In the genomic region with DNA sequence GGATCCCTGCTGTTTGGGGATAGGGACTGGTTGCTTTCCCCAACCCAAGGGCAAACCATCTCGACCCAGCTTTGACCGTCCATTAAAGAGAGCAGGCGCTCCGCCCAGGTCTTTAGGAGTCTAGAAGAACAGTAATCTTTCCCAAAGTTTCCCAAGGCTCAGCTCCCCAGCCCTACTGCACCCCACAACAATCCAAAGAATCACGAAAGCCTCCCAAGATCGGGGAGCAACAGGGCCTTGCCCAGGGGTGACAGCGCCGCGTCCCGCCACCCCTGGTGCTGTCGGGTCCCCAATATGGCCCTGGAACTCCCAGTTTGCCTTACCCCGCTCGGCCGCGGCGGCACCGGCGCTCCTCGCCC, we compare ENCODE assay signal across 8 mouse cellular contexts. TPM values are rescaled to one million over a fixed set of nuclear protein-coding genes. Genes with fewer than 3 reads are reported as not detected.
DNase-seq lines count a peak whose midpoint lies in the region; ATAC-seq and TF ChIP-seq lines count a peak whose summit lies in the region.
"Had no signal": no experiment of that assay in that cellular context is flagged by ENCODE, and none has a peak within 500 bp of the region (broad histone marks: within the 10 kb centered on the region; RNA-seq: fewer than 3 reads in every experiment).

No protein-coding gene starts in this region.

- peak overlapping the region; percentile 17; the same call in 1 of the 2 replicates for H3K4me3 ChIP-seq in thymus, adult 2 months (ENCODE audit: control insufficient read depth, insufficient read depth, low read length)
- peak overlapping the region; percentile 29 for H3K4me3 ChIP-seq in liver, postnatal 0 days (ENCODE audit: low read depth, low read length)

- DNase-seq in thymus, adult 2 months: no peak
- no peak for DNase-seq in thymus, postnatal 0 days (ENCODE audit: low spot score)
- peak; percentile 12 for DNase-seq in heart, postnatal 4 days
- DNase-seq in liver, postnatal 0 days: no peak
- DNase-seq in ovary, adult 18-20 months (ENCODE audit: low spot score): no peak
- no peak for DNase-seq in ovary, postnatal 14 days (ENCODE audit: low spot score)
- DNase-seq in gastrocnemius, adult 18-20 months (ENCODE audit: low spot score): no peak

- no peaks in the 10 kb centered on the region for H3K36me3 ChIP-seq in thymus, adult 2 months (ENCODE audit: control insufficient read depth, insufficient read depth, low read length)
- H3K36me3 ChIP-seq in liver, postnatal 0 days (replicated peaks; ENCODE audit: insufficient read depth, low read length): no peaks in the 10 kb centered on the region

- TF ChIP-seq POLR2A in thymus, adult 2 months (IDR thresholded peaks at IDR 0.05; ENCODE audit: control insufficient read depth, extremely low read depth, insufficient read depth, low read length, poor library complexity): no peak

- peaks cover 10% of the 10 kb centered on the region for H3K27me3 ChIP-seq in thymus, adult 2 months (ENCODE audit: control insufficient read depth, insufficient read depth, low read length)
- peaks cover 39% of the 10 kb centered on the region for H3K27me3 ChIP-seq in liver, postnatal 0 days (ENCODE audit: insufficient read depth, low read length)

- peaks cover 2% of the 10 kb centered on the region; the same call in 1 of the 2 replicates for H3K4me1 ChIP-seq in thymus, adult 2 months (replicated peaks; ENCODE audit: control insufficient read depth, insufficient read depth, low read length)
- no peaks in the 10 kb centered on the region for H3K4me1 ChIP-seq in liver, postnatal 0 days (ENCODE audit: insufficient read depth)

- H3K9me3 ChIP-seq in liver, postnatal 0 days (ENCODE audit: low read length): no peaks in the 10 kb centered on the region

- peak overlapping the region; percentile 60 for H3K4me2 ChIP-seq in liver, postnatal 0 days (ENCODE audit: low read depth, low read length)

- no peak overlapping the region for H3K9ac ChIP-seq in liver, postnatal 0 days (replicated peaks)

- ATAC-seq in liver, postnatal 0 days: no peak

- no peak for TF ChIP-seq CTCF in thymus, adult 2 months (IDR thresholded peaks at IDR 0.05; ENCODE audit: borderline replicate concordance, control insufficient read depth, extremely low read depth, insufficient read depth, low read length, poor library complexity)
- no peak for TF ChIP-seq CTCF in liver, postnatal 0 days (IDR thresholded peaks at IDR 0.05; ENCODE audit: low read depth)

- H3K27ac ChIP-seq in thymus, adult 2 months (ENCODE audit: control insufficient read depth, insufficient read depth, low read length): no peak overlapping the region
- no peak overlapping the region for H3K27ac ChIP-seq in liver, postnatal 0 days (ENCODE audit: low read depth)

- no peak for TF ChIP-seq EP300 in liver, postnatal 0 days (IDR thresholded peaks at IDR 0.05; ENCODE audit: low read depth)

- 12% methylated on average over 19 of the region's 19 CpGs for WGBS in thymus, adult 2 months
- WGBS in liver, postnatal 0 days (ENCODE audit: insufficient replicate concordance): 6% methylated on average over 19 of the region's 19 CpGs

RNA-seq across cellular contexts. Expression of gene Gja3, which starts 0.7 kb away (rescaled TPM):
- polyA plus RNA-seq in thymus, adult 2 months (2012; rRNA removed): 0.13 and 1.0 TPM in 2 replicates
- 0.10 and 0.14 TPM in 2 replicates for polyA plus RNA-seq in thymus, postnatal 0 days (2015; fragmentation: Nextera tagmentation; extraction: Ambion mirVana)
- 10 to 100 TPM; 33.4 to 39.4 TPM for total RNA-seq in heart, postnatal 4 days (2021)
- polyA plus RNA-seq in liver, postnatal 0 days (2015; fragmentation: Nextera tagmentation; extraction: Ambion mirVana): 0.07 TPM in 1 of 2 replicates, not detected in the other
- not detected for total RNA-seq in gastrocnemius, adult 18-20 months (2021)
- total RNA-seq: megakaryocyte-erythroid progenitor cell, adult 5-6 weeks had no signal

RNA-seq across cellular contexts. Expression of gene Gjb2, which starts 47.3 kb away (rescaled TPM):
- 4.9 and 6.1 TPM in 2 replicates for polyA plus RNA-seq in thymus, adult 2 months (2012; rRNA removed)
- polyA plus RNA-seq in thymus, postnatal 0 days (2015; fragmentation: Nextera tagmentation; extraction: Ambion mirVana): 3.7 and 4.7 TPM in 2 replicates
- total RNA-seq in heart, postnatal 4 days (2021): under 1 TPM in 1 of 2 experiments, not detected in 1; 0.14 TPM
- 104 and 135 TPM in 2 replicates for polyA plus RNA-seq in liver, postnatal 0 days (2015; fragmentation: Nextera tagmentation; extraction: Ambion mirVana)
- total RNA-seq in gastrocnemius, adult 18-20 months (2021): under 1 TPM; 0.11 to 0.83 TPM
- total RNA-seq: megakaryocyte-erythroid progenitor cell, adult 5-6 weeks had no signal

RNA-seq across cellular contexts. Expression of gene Gm4491, which starts 58.5 kb away (rescaled TPM):
- polyA plus RNA-seq in thymus, adult 2 months (2012; rRNA removed): not detected in 2 replicates
- not detected in 2 replicates for polyA plus RNA-seq in thymus, postnatal 0 days (2015; fragmentation: Nextera tagmentation; extraction: Ambion mirVana)
- total RNA-seq in heart, postnatal 4 days (2021): not detected
- polyA plus RNA-seq in liver, postnatal 0 days (2015; fragmentation: Nextera tagmentation; extraction: Ambion mirVana): not detected in 2 replicates
- not detected for total RNA-seq in gastrocnemius, adult 18-20 months (2021)
- total RNA-seq: megakaryocyte-erythroid progenitor cell, adult 5-6 weeks had no signal

Comparison
In these comparisons a context has a peak if more than half of its experiments do, and no peak if none do; other contexts are left out.
1. RNA of gene Gjb2, which starts 47.3 kb away (polyA plus RNA-seq): 104 to 135 TPM in liver, postnatal 0 days; 4.9 to 6.1 TPM in thymus, adult 2 months and 3.7 to 4.7 TPM in thymus, postnatal 0 days; every median in the first group is over 10 times any median in the second.